Mouse (Mus musculus) heart, embryonic 15.5 days (tissue): ENCODE data around the gene Htra1. TPM values are rescaled to one million over a fixed set of nuclear protein-coding genes. Genes with fewer than 3 reads are reported as not detected.

Experiments used
- ATAC-seq: fragments of 200-750 bp; cut with Nextera tagmentation; replicated peaks from 2 replicates; pipeline ENCODE4 v1.8.0; 2017; ENCODE audit warnings: low read depth, moderate TSS enrichment; ENCODE audit not compliant: insufficient number of reproducible peaks, insufficient read depth, low FRiP score
- H3K27ac ChIP-seq: fragments of 300-500 bp; sonication (generic); 2 replicates; pipeline ENCODE4 v1.5.1; 2015; ENCODE audit warnings: mild to moderate bottlenecking, inconsistent platforms
- H3K27me3 ChIP-seq: fragments of 300-500 bp; sonication (generic); 2 replicates; pipeline ENCODE4 v1.6.1; 2015; ENCODE audit warnings: inconsistent platforms
- H3K36me3 ChIP-seq: fragments of 300-500 bp; sonication (generic); 2 replicates; pipeline ENCODE4 v1.6.1; 2015; ENCODE audit warnings: mild to moderate bottlenecking, inconsistent platforms
- H3K4me1 ChIP-seq: fragments of 300-500 bp; sonication (generic); replicated peaks from 2 replicates; pipeline ENCODE4 v1.6.1; 2015; ENCODE audit warnings: inconsistent platforms
- H3K4me2 ChIP-seq: fragments of 300-500 bp; sonication (generic); 2 replicates; pipeline ENCODE4 v1.6.1; 2015; ENCODE audit warnings: inconsistent platforms, mild to moderate bottlenecking, moderate library complexity
- H3K4me3 ChIP-seq: fragments of 300-500 bp; sonication (generic); 2 replicates; pipeline ENCODE4 v1.5.1; 2015; ENCODE audit warnings: mild to moderate bottlenecking, inconsistent platforms
- H3K9ac ChIP-seq: fragments of 300-500 bp; sonication (generic); 2 replicates; pipeline ENCODE4 v1.6.1; 2015; ENCODE audit warnings: mild to moderate bottlenecking, inconsistent platforms
- H3K9me3 ChIP-seq: fragments of 300-500 bp; sonication (generic); replicated peaks from 2 replicates; pipeline ENCODE4 v1.6.1; 2016; ENCODE audit warnings: inconsistent platforms
- WGBS: fragments of 180-500 bp; shearing (Covaris S2); methylation state at CpG from one replicate; pipeline ENCODE4 v1.1.7; 2015; ENCODE audit warnings: mixed read lengths; 5-methylcytosine and 5-hydroxymethylcytosine counted together
- polyA plus RNA-seq: library from polyadenylated mRNA; unstranded; fragments of >200 nt; fragmentation: Nextera tagmentation; extraction: Ambion mirVana; gene quantifications from 2 replicates; pipeline ENCODE4 v1.2.1, GENCODE M21; 2015

Gene Htra1
- polyA plus RNA-seq, 1 experiment from 2014 or later: 78.0 TPM

GRCm38 (mm10) chr7:130902929-130903328 lies 33.0 kb upstream of the Htra1 start:
- H3K9me3 ChIP-seq: no peaks in the 10 kb centered on the region
- 93% methylated on average over 1 of the region's 1 CpGs for WGBS
- peaks cover 56% of the 10 kb centered on the region for H3K36me3 ChIP-seq
- no peaks in the 10 kb centered on the region for H3K4me1 ChIP-seq
- no peak overlapping the region for H3K9ac ChIP-seq
- no peak overlapping the region for H3K4me2 ChIP-seq
- H3K27me3 ChIP-seq: no peaks in the 10 kb centered on the region
- no peak overlapping the region for H3K27ac ChIP-seq
- no peak overlapping the region for H3K4me3 ChIP-seq
- ATAC-seq: no peak

GRCm38 (mm10) chr7:130903505-130904074 lies 32.3 kb upstream of the Htra1 start:
- WGBS: 78% methylated on average over 16 of the region's 16 CpGs
- Histone ChIP-seq H3K27ac (no peak overlapping the region), H3K9ac (no peak overlapping the region), H3K4me2 (no peak overlapping the region), H3K4me3 (no peak overlapping the region), H3K27me3 (no peaks in the 10 kb centered on the region), H3K9me3 (no peaks in the 10 kb centered on the region), H3K36me3 (peaks cover 50% of the 10 kb centered on the region), H3K4me1 (no peaks in the 10 kb centered on the region)
- ATAC-seq: no peak

- 87% methylated on average over 13 of the region's 13 CpGs for WGBS
- no peak overlapping the region for H3K27ac ChIP-seq
- peaks cover 49% of the 10 kb centered on the region for H3K36me3 ChIP-seq
- H3K27me3 ChIP-seq: no peaks in the 10 kb centered on the region
- H3K4me3 ChIP-seq: no peak overlapping the region
- ATAC-seq: no peak
- H3K9ac ChIP-seq: no peak overlapping the region
- no peaks in the 10 kb centered on the region for H3K4me1 ChIP-seq
- no peaks in the 10 kb centered on the region for H3K9me3 ChIP-seq
- no peak overlapping the region for H3K4me2 ChIP-seq
Measured at GRCm38 (mm10) chr7:130904571-130905365, 31.1 kb upstream of the Htra1 start.

- H3K36me3 ChIP-seq: peaks cover 37% of the 10 kb centered on the region
- no peak overlapping the region for H3K4me2 ChIP-seq
- no peaks in the 10 kb centered on the region for H3K9me3 ChIP-seq
- H3K4me1 ChIP-seq: no peaks in the 10 kb centered on the region
- H3K27ac ChIP-seq: no peak overlapping the region
- H3K4me3 ChIP-seq: no peak overlapping the region
- H3K9ac ChIP-seq: no peak overlapping the region
- WGBS: 83% methylated on average over 14 of the region's 14 CpGs
- no peaks in the 10 kb centered on the region for H3K27me3 ChIP-seq
- no peak for ATAC-seq
Measured at GRCm38 (mm10) chr7:130910841-130911240, 25.1 kb upstream of the Htra1 start.

GRCm38 (mm10) chr7:130914693-130915363 lies 21.1 kb upstream of the Htra1 start:
- ATAC-seq: no peak

GRCm38 (mm10) chr7:130918260-130918659 lies 17.7 kb upstream of the Htra1 start:
- WGBS: 69% methylated on average over 2 of the region's 2 CpGs
- no peaks in the 10 kb centered on the region for H3K4me1 ChIP-seq
- H3K27me3 ChIP-seq: no peaks in the 10 kb centered on the region
- H3K27ac ChIP-seq: no peak overlapping the region
- H3K9ac ChIP-seq: no peak overlapping the region
- H3K4me2 ChIP-seq: no peak overlapping the region
- ATAC-seq: no peak
- no peak overlapping the region for H3K4me3 ChIP-seq
- no peaks in the 10 kb centered on the region for H3K9me3 ChIP-seq
- peaks cover 3% of the 10 kb centered on the region; the same call in 1 of the 2 replicates for H3K36me3 ChIP-seq

More at GRCm38 (mm10) chr7:130914693-130915363, 21.1 kb upstream of the Htra1 start:
- no peaks in the 10 kb centered on the region for H3K9me3 ChIP-seq
- H3K9ac ChIP-seq: no peak overlapping the region
- H3K36me3 ChIP-seq: peaks cover 28% of the 10 kb centered on the region
- H3K4me3 ChIP-seq: no peak overlapping the region
- H3K4me1 ChIP-seq: no peaks in the 10 kb centered on the region
- 47% methylated on average over 5 of the region's 5 CpGs for WGBS
- no peaks in the 10 kb centered on the region for H3K27me3 ChIP-seq
- H3K27ac ChIP-seq: no peak overlapping the region
- H3K4me2 ChIP-seq: no peak overlapping the region

- H3K4me2 ChIP-seq: no peak overlapping the region
- no peak overlapping the region for H3K9ac ChIP-seq
- no peak; the same call in 1 of the 2 replicates for ATAC-seq
- no peaks in the 10 kb centered on the region for H3K4me1 ChIP-seq
- 0 out of 2 replicates have a peak overlapping the region, but pooled peaks have one; percentile 0 for H3K27ac ChIP-seq
- H3K36me3 ChIP-seq: no peaks in the 10 kb centered on the region
- H3K9me3 ChIP-seq: no peaks in the 10 kb centered on the region
- H3K4me3 ChIP-seq: no peak overlapping the region
- 61% methylated on average over 13 of the region's 13 CpGs for WGBS
- H3K27me3 ChIP-seq: no peaks in the 10 kb centered on the region
Measured at GRCm38 (mm10) chr7:130922981-130923731, 12.8 kb upstream of the Htra1 start.

GRCm38 (mm10) chr7:130930401-130930800 lies 5.5 kb upstream of the Htra1 start:
- H3K4me1 ChIP-seq: peaks cover 6% of the 10 kb centered on the region
- WGBS: 54% methylated on average over 3 of the region's 3 CpGs
- peaks cover 26% of the 10 kb centered on the region for H3K27me3 ChIP-seq

GRCm38 (mm10) chr7:130932921-130933320 lies 3.0 kb upstream of the Htra1 start:
- H3K4me3 ChIP-seq: no peak overlapping the region
- 84% methylated on average over 9 of the region's 9 CpGs for WGBS
- no peak overlapping the region for H3K9ac ChIP-seq
- H3K9me3 ChIP-seq: no peaks in the 10 kb centered on the region
- ATAC-seq: no peak
- no peak overlapping the region for H3K27ac ChIP-seq
- H3K4me1 ChIP-seq: peaks cover 26% of the 10 kb centered on the region
- H3K4me2 ChIP-seq: no peak overlapping the region
- H3K27me3 ChIP-seq: peaks cover 44% of the 10 kb centered on the region
- H3K36me3 ChIP-seq: no peaks in the 10 kb centered on the region

More at GRCm38 (mm10) chr7:130930401-130930800, 5.5 kb upstream of the Htra1 start:
- no peak for ATAC-seq
- no peaks in the 10 kb centered on the region for H3K9me3 ChIP-seq
- H3K27ac ChIP-seq: no peak overlapping the region
- H3K4me3 ChIP-seq: no peak overlapping the region
- no peak overlapping the region for H3K4me2 ChIP-seq
- H3K36me3 ChIP-seq: no peaks in the 10 kb centered on the region
- no peak overlapping the region for H3K9ac ChIP-seq

- no peaks in the 10 kb centered on the region for H3K36me3 ChIP-seq
- peaks cover 28% of the 10 kb centered on the region for H3K4me1 ChIP-seq
- 85% methylated on average over 4 of the region's 4 CpGs for WGBS
- ATAC-seq: no peak
- no peak overlapping the region for H3K4me3 ChIP-seq
- H3K27ac ChIP-seq: no peak overlapping the region
- peak overlapping the region; percentile 99 for H3K4me2 ChIP-seq
- H3K9me3 ChIP-seq: no peaks in the 10 kb centered on the region
- no peak overlapping the region for H3K9ac ChIP-seq
- peaks cover 43% of the 10 kb centered on the region for H3K27me3 ChIP-seq
Measured at GRCm38 (mm10) chr7:130934654-130935053, 1.3 kb upstream of the Htra1 start.

GRCm38 (mm10) chr7:130935421-130935792 lies 504 bp upstream of the Htra1 start:
- H3K4me3 ChIP-seq: peak overlapping the region; percentile 70
- no peak overlapping the region for H3K27ac ChIP-seq
- peaks cover 35% of the 10 kb centered on the region for H3K4me1 ChIP-seq
- H3K9ac ChIP-seq: peak overlapping the region; percentile 72
- WGBS: 9% methylated on average over 16 of the region's 16 CpGs
- peak overlapping the region; percentile 99 for H3K4me2 ChIP-seq
- no peaks in the 10 kb centered on the region for H3K9me3 ChIP-seq
- peaks cover 43% of the 10 kb centered on the region for H3K27me3 ChIP-seq
- H3K36me3 ChIP-seq: no peaks in the 10 kb centered on the region
- ATAC-seq: no peak
